Mouse (Mus musculus): ENCODE results near the gene Thap8.
"Not testable (repeated sequence)": the region's sequence is repeated elsewhere in the genome, so short reads cannot be mapped to it uniquely, and the experiment has no call there.

The Thap8 gene

DNA sequence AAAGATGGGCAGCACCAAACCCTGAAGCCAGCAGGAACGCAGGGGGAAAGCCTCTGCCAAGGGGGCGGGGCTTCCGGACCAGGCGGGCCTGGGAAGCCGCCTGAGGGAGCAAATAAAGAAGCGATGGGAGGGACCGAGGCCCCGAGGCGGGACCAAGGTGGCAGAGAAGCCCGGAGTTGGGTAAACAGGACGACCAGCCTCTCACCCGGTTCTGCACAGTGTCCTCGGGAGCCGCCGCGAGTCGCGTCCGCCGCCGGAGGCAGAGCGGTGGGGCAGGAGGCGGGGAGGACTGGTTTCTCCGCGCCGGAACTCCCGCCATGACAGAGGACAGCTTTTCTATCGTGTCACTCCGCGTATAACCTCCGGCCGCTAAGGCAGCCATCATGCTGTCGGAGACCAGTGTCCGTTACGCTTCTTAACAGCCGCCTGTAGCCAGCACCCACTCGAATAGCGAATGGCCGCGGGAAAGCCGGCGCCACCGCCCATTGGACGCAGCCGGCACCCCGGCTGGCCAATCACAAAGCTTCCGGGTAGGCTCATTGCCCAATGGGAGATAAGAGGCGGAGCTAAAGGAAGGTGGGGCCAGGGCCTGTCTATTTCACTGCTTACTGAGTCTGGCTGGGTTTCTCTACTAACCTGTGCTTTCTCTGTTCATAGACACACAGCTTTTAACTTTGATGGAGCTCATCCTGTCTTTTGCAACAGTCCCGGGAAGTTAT lies at the start of gene Thap8, which contains the start of gene Wdr62:
TSS of gene Thap8 (plus strand) at position 144 of the 719 bp plus-strand sequence.
TSS of gene Wdr62 (minus strand) at position 469 of the 719 bp plus-strand sequence.
- DNase-seq (ENCODE audit: low read depth, low spot score) = peak; percentile 96

DNA sequence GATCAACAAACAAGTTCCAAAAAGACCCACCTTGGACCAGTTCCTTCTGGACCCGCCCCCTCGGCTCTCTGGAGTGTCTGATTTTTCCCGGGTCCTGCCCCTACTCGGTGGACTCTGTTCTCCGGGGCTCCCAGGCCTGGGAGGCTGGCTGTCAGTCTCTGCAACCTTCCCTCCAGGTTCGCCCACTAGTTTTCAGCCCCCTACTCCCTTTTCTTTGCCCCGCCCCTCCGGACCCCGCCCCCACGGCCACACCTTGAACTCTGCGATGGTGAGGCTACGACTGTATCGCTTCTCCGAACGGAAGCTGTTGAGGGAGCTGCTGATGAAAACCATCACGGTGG lies 48.6 kb upstream of the Thap8 start:
- DNase-seq (ENCODE audit: low read depth, low spot score) = no peak

DNA sequence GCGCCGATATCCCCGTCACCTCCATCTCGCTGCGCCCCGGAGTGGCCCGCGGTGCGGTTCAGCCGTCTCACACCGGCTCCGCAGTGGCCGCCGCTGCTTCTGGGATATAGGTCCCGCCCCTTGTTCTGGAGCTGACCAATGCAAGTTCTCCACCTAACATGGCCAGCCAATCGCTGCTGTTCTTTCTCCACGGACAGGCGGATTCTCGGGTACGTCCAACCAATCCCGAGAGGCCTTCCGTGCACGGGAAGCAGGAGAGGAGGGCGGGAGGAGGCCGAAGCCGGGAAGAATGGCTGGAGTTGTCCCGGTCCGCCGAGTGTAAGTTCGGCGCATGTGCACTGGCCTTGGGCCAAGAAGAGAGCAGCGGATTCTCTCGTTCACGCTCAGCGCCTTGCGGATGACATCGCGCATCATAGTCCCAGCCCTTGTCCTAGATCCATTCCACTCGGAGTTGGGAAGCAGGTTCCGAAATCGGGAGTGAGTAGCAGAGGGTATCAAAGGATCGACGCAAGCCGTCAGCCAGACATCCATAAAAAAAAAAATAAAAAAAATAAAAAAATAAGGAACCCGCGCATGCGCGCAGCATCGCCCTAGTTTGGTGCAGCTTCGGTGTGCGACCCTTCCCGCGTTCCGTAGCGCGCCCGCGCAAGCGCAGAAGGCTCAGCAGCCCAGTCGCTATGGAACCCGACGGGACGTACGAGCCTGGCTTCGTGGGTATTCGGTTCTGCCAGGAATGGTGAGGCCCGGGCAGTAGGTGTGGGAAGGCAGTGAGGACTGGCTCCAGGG lies 48.0 kb upstream of the Thap8 start, which contains the start of the genes Polr2i and Tbcb:
TSS of gene Polr2i (plus strand) at position 280 of the 786 bp plus-strand sequence.
TSS of gene Tbcb (minus strand) at position 604 of the 786 bp plus-strand sequence.
- peak; percentile 99 for DNase-seq (ENCODE audit: low read depth, low spot score)

DNA sequence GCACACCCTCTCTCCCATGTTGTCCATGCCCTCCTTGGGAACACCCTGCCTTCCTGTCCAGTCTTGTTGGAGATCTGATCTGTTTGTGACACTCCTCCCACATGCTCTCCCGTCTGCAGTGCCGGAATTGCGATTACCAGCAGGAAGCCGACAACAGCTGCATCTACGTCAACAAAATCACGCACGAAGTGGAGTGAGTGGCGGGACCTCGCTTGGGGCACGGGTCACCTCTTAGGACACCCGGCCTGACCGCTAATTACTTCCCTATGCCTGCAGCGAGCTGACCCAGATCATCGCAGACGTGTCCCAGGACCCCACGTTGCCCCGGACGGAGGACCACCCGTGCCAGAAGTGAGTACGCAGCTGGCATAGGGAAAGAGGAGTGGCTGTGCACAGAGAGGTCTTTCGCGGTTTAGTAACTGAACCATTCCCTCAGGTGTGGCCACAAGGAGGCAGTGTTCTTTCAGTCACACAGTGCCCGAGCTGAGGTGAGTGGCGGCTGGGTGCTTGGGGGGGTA lies 47.2 kb upstream of the Thap8 start:
- peak; percentile 76 for DNase-seq (ENCODE audit: low read depth, low spot score)

DNA sequence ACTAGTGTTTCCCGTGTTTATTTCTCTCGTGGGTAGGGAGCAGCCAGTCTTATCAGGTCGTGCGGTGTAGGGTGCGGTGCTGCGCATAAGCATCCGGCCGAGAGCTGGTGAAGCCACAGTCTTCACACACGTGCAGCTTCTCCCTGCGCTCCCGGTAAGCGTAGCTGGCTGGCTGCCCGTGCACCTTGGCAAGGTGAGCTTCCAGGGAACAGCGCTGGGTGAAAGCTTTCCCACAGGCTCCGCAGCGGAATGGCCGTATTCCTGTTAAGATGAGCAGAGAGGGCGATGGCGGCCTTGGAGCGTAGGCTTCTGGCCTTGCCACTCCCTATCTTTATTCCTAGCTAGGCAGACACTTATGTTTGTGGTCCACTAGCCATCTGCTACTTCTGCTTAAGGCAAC lies 46.5 kb upstream of the Thap8 start:
- DNase-seq (ENCODE audit: low read depth, low spot score) = no peak

DNA sequence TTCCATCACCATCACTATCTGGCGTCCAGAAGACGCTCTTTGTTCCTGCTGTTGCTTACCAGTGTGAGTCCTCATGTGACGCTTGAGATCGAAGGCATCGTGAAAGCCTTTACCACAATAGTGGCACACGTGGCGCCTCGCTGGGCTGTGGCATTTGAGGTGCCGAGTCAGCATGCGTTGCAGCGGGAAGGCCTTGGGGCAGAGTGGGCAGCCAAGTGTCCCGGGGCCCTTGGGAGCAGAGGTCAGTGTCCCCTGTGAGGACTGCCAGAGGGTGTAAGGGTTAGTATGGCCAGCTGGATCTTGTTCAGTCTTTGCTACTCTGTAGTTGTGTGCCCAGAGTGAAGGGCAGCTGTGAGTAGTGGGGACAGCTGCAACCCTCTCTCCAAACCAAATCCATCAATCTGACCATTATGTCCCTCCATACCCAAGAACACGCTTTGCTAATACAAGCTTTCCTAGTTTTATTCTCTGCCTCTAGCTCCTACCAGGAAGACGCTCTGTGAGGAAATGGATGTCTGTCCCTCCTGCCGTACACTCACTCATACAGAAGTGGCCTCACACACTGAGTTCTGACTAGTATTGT lies 45.5 kb upstream of the Thap8 start:
- no peak for DNase-seq (ENCODE audit: low read depth, low spot score)

DNA sequence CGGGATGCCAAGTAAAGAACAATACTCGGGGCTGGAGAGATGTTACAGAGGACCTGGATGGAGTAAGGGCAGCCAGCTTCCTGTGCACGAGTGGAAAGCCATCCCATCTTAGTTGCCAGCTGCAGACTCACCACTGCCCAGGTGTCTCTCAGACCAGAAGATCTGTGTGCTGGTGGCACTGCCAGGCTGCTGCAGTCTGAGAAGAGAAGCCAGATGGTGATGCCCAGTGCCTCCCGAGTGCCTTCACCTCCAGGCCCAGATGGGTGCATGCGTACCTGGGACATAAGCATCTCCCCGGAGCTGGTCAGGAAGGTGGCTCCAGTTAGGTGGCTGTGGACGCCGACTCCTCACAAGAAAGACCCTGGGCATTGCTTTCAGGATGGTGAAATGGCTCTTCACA lies 44.8 kb upstream of the Thap8 start:
- DNase-seq (ENCODE audit: low read depth, low spot score) = no peak

DNA sequence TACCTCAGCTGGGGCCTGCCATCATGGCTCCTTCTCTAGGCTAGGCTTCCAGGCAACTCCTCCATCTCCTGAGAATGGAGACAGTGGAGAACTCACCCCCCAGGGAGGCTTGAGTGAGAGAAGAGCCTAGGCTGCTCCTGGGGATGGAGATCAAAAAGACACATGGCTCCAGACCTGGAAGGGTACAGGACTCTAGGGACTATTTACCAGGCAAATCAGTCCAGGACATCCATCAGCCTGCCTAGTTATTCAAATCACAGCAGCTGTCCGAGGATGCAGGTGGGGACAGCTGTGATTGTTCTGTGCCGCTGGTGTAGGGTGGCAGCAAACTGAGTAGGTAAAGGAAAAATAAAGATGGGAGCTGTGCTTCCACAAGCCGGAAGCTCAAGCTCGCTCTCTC lies 44.3 kb upstream of the Thap8 start, which contains the start of gene Ovol3:
TSS of gene Ovol3 (minus strand) at position 101 of the 400 bp plus-strand sequence.
- DNase-seq (ENCODE audit: low read depth, low spot score) = no peak

DNA sequence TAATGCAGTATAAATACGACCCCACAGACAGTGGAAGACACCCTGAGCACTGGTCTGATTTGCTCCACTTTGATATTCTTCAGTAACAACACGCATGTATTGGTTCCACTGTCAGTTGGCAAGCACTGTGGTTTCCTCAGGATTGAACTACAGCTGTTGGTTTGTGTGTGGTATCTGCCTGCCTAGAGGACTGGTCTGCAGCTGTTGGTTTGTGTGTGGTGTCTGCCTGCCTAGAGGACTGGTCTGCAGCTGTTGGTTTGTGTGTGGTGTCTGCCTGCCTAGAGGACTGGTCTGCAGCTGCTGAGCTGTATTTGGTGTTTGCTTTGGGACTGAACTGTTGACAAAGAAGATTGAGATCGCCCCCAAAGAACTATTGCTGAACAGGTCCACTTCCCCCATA lies 42.5 kb upstream of the Thap8 start:
- not testable (repeated sequence) for DNase-seq (ENCODE audit: low read depth, low spot score)

DNA sequence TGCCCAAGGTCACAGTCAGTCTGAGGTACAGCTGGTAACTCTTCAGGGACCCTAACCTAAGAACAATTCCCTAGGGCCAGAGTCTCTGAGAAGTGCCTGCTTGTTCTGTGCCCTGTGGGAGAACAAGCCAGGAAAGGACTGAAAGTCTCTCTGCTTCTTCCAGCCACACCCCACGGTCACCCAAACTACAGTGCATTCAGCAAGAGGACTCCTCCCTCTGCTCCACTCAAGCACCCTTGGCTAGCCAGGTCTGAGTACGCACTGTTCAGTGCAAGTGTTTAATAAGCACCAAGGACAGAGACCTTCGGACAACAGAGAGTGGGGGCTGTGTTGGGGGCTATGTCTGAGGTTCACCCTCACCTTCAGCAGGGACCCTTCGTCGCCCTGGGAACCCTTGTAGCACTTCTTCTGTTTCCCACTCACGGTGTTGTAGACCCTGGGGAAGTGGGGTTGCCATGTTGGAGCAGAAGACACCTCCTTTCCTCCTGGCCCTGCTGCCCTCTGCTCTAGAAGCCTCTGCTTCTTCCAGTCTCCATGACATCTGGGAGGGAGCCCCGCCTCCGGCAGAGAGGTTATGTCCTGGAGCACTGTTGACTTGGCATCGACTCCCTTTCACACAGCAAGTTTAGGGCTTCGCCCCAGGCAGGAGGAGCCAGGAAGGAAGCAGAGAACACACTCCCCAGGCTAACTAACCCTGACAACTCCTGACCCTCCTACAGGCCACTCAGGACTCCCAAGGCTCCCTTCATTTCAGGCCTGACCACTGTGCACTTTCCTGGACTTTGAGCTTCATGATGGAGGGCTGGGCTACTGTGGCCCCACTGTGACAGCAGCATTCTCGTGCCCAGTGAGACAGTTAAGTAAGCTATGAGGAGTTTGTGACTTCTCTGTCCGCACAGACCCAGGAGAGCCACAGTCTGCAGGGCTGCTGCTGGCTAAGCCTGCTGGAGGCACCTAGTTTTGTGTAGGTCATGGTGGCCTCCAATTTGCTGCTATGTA lies 27.6 kb upstream of the Thap8 start:
- DNase-seq (ENCODE audit: low read depth, low spot score) = no peak

DNA sequence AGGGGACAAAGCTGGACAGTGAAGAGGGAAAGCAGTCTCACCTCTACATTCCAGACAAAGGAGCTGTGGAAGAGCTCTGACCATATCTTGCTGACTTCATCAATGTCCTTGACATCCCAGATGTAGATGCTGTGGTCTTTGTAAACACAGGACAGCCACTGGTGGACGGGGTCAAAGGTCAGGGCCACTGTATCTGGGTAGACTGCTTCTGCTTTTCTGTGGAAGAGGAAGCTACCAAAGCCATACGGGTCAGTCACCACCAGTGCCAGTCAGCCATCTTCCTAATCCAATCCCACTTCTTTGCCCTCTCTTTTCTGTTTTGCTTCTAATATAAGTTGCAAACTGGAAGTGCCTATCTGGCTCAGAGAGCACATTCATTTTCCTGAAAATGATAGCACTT lies 14.9 kb upstream of the Thap8 start:
- DNase-seq (ENCODE audit: low read depth, low spot score) = no peak

DNA sequence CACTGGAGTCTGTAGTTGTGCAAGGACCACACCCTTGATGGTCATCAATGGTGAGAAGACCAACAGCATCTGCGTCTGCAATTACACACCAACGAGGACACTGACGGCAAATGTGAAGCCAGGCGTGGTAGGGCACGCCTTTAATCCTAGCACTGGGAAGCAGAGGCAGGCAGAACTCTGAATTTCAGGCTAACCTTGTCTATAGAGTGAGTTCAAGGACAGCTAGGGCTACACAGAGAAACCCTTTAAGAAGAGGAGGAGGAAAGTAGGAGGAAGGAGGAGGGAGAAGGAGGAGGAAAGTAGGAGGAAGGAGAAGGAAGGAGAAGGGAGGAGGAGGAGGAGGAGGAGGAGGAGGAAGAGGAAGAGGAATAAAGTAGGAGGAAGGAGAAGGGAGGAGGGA lies 14.4 kb upstream of the Thap8 start:
- DNase-seq (ENCODE audit: low read depth, low spot score) = no peak

DNA sequence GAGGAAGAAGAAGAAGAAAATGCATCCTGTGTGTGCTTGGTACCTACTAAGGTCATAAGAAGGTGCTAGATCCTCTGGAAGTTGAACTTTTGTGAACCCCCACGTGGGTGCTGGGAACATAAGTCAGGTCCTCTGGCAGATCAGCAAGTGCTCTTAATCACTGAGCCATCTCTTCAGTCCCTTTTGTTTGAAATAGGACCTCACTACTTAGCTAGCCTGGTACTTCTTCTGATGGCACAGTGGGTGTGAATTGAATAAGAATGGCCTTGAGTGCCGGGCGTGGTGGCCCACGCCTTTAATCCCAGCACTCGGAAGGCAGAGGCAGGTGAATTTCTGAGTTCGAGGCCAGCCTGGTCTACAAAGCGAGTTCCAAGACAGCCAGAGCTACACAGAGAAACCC lies 14.0 kb upstream of the Thap8 start:
- no peak for DNase-seq (ENCODE audit: low read depth, low spot score)

DNA sequence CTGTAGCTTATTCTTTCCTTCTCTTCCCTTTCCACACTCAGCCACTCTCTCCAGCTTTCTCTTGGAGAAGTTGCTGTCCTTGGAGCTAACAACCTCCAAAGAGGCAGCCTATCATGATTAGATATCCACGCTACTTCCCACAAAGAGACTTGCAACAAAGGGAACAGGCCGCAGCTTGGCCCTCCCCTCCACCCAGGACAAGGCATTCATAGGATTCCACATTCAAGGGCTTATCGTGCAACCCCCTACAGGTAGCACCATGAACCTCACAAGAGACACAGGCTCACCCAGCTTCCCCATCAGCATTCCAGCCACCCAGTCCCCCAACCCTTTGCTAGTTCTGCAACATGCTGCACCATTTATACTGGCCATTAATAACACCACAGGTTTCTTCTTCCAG lies 13.1 kb upstream of the Thap8 start:
- no peak for DNase-seq (ENCODE audit: low read depth, low spot score)

DNA sequence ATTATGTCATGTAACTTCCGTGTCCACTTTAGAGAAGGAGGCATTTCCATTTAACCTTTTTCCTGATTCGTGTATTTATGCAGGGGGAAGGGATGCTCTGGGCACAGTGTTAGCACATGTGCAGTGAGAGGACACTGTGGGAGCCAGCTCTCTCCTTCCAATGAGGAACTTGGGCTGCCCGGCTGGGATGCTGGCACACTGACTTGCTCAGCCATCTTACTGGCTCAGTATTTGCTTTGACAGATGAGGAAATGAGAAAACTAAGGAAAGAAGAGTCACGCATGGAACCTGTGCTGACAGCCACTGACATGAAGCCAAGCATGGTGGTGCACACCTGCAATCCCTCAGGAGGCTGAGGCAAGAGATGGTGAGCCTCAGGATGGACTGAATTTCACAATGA lies 10.3 kb upstream of the Thap8 start:
- no peak for DNase-seq (ENCODE audit: low read depth, low spot score)

DNA sequence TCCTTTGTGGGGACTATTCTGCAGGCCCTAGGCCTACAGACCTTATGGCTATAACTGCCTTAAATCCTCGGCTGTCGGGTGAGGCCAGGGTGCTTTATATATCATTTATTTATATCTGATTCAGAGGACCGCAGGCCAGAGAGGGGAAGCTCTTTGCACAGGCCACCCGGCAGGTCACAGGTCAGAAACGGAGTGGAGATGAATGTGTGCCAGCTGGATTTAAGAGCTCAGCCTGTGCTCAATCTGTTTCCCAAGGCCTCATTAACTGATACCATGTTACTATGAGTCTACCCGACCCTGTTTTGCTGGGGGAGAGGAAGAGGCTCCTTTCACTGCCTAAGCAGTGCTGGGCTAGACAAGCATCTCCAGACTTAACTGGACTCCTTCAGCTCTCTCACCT lies 5.5 kb upstream of the Thap8 start:
- DNase-seq (ENCODE audit: low read depth, low spot score) = no peak

DNA sequence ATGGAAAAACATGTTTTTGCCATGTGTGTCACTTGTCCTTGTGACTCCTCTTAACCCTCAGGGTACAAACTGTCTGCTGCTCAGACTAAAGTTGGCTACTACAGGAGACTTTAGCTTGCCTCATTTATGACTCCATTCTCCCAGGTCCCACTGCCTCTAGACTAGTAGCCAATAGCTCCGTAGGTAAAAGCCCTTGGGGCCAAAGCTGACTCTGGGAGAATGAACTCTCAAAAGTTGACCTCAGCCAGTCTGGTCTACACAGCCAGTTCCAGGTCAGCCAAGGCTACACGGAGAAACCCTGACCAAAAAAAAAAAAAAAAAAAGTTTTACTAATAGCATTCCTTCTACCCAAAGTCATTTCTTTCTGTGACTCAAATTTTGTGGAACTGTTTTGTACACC lies 983 bp upstream of the Thap8 start:
- no peak for DNase-seq (ENCODE audit: low read depth, low spot score)

DNA sequence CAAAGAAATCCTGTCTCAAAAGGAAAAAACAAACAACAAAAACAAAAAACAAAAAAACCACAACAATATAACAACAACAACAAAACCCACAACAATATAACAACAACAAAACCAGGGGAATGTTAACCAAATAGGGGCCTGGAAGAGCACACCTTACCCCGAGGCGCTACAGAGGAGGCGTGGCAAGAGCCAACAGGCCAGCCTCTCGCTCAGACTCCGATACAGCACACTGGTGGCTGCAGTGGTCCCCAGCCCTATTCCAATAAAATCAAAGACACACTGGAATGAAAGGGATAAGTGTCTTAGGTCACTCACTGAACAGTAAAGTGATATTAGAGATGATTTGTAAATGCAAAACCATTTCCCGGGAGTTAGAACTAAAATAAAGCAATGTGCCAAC lies 358 bp upstream of the Thap8 start:
- no peak for DNase-seq (ENCODE audit: low read depth, low spot score)

DNA sequence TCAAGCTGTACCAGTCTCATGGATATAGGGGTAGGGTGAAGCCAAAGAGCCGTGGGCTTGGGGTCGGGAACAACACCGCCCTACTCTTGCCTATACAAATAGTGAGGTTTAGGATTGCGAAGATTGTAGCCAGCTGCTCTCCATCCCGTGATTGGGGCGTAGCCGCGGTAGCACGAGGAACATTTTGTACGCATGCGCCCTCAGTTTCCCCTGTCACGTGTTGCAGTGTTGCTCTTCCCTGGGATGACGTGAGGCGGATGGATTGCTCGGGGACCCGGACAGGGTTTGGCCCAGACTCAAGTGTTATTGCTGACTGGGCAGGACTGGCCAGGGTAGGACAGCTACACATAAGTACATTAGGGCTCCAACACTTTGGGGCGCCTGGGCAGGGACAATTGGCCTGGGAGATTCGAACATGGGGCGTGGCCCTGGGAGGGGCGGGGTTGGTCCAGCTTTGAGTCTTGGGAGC lies 810 bp downstream of the Thap8 start:
- DNase-seq (ENCODE audit: low read depth, low spot score) = peak; percentile 93

DNA sequence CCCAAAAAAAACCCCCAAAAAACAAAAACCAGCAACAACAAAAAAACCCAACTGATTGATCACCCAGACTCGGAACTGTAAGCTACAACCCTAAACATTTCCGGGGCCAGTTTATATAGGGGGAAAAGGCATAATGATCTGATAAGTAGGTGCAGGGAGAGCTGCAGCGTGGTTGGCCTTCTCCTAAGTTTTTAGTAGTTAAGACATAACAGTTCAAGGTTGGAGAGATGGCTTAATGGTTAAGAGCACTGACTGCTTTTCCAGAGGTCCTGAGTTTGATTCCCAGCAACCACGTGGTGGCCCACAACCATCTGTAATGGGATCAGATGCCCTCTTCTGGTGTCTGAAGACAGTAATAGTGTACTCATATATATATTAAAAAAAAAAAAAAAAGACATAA lies 1.6 kb downstream of the Thap8 start:
- DNase-seq (ENCODE audit: low read depth, low spot score) = no peak

DNA sequence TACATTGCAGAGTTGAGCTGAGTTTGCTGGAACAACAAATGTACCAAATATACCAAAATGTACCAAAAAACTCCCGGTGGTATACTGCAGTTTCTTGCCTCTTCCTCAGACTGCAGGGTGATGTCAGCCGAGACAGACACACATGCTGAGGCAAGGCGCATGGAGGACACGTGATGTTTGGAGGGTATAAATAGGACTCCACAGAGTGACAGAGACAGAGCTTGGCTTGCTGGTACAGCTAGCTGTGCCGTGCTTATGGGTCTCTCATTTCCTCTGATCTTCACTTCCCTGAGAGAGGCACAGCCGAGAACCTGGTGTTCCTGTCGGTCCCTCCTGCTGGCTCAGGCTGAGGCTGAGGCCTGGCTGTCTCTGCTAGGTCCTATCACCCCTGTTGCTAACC lies 2.8 kb downstream of the Thap8 start:
- DNase-seq (ENCODE audit: low read depth, low spot score) = no peak

Measured in mesoderm, embryonic 11.5 days (tissue).